Mouse (Mus musculus) ES-E14 (cell line): Measurements from ENCODE around the gene Gpnmb.

Experiments
- CHD2 ChIP-seq: IDR thresholded peaks from 2 replicates; pipeline ENCODE4 v1.6.1; 2014; ENCODE audit warnings: mild to moderate bottlenecking, low read depth, low read length, inconsistent platforms
- MAFK ChIP-seq: IDR thresholded peaks from 2 replicates; pipeline ENCODE4 v1.6.1; 2014; ENCODE audit warnings: mild to moderate bottlenecking, low read depth, low read length, inconsistent platforms; ENCODE audit not compliant: insufficient read depth
- ZNF384 ChIP-seq: IDR thresholded peaks from 2 replicates; pipeline ENCODE4 v1.6.1; 2012; ENCODE audit warnings: low read depth, low read length, inconsistent platforms

DNA sequence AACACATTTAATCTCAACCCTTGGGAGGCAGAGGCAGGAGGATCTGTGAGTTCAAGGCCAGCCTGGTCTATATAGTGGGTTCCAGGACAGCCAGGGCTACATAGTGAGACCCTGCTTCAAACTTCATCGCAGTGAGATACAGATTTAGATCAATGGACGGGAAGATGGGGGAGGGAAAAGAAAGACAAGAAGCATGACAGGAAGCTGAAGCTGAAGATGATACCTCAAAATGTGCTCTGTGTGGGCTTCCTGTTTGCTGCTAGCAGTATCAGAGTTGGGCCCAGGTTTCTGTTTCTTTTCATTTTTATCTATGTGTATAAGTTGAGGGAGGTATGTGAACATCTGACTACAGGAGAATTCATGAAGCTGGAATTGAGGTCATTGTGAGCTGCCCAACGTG is 22.9 kb upstream of the Gpnmb start:
- no peak for TF ChIP-seq ZNF384
- TF ChIP-seq CHD2 = no peak
- no peak for TF ChIP-seq MAFK
